Mouse (Mus musculus): Measurements from ENCODE around the gene Tesmin. TPM values are rescaled to one million over a fixed set of nuclear protein-coding genes. Genes with fewer than 3 reads are reported as not detected.

The Tesmin gene
- 0.30 and 0.49 TPM in 2 replicates for polyA plus RNA-seq (2016; fragmentation: Nextera tagmentation; extraction: Ambion mirVana)

DNA sequence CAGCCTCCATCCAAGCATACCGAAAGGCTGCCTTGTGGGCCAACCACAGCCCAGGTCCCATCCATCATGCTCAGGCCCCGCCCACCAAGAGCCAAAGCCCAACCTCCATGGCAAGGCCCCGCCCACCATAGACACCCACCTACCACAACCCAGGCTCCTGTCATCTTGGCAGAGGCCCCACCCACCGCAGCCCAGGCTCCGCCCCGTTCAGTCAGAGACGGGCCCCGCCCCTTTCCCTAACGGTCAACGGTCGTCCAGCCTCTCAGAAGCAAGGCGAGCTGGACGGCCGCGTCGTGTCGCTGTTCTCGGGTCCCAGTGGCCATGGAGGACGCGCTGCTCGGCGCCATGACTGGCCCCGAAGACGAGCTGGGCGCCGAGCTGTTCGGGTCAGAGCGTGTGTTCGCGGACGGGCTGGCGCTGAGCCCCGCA is at the start of gene Tesmin:
Gene Tesmin (plus strand): TSS at position 229 of the 429 bp plus-strand sequence.
- DNase-seq (ENCODE audit: low spot score) = peak; percentile 87
- peaks cover 8% of the 10 kb centered on the region for H3K4me1 ChIP-seq
- H3K4me3 ChIP-seq = peak within 1 kb of the TSS; percentile 60
- H3K27me3 ChIP-seq (replicated peaks; ENCODE audit: low read depth, poor library complexity, severe bottlenecking) = peaks cover 10% of the 10 kb centered on the region
- WGBS = 3% methylated on average over 33 of the region's 33 CpGs
- H3K36me3 ChIP-seq (replicated peaks) = no peaks in the 10 kb centered on the region
- H3K27ac ChIP-seq (replicated peaks) = peak within 1 kb of the TSS; percentile 81
- peaks cover 9% of the 10 kb centered on the region for H3K9me3 ChIP-seq

DNA sequence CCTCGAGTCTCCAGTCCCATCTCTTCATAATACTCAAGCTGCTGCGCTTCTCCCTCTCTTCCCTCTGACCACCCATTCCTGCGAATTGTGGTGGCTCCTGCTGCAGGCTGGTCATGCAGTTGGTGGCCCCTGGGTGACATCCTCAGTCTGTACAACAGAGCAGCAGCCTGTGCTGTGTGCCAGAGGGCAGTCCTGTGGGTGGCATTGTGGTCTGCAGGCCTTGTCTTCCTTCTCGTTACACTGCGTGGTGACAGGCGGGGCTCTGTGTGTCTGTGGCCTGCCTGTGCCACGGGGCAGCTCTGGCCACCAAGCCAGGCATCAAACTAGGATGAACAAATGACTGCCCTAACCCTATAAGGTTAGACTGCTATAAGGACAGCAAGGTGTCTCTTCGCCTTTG is 49.5 kb upstream of the Tesmin start:
- Histone ChIP-seq H3K9me3 (no peaks in the 10 kb centered on the region; the same call in 1 of the 2 replicates), H3K4me1 (peaks cover 2% of the 10 kb centered on the region), H3K36me3 (replicated peaks) (no peaks in the 10 kb centered on the region), H3K27ac (replicated peaks) (no peak overlapping the region), H3K27me3 (replicated peaks; ENCODE audit: low read depth, poor library complexity, severe bottlenecking) (peaks cover 6% of the 10 kb centered on the region; the same call in 1 of the 2 replicates), H3K4me3 (no peak overlapping the region)
- 82% methylated on average over 8 of the region's 8 CpGs for WGBS
- DNase-seq (ENCODE audit: low spot score) = no peak

DNA sequence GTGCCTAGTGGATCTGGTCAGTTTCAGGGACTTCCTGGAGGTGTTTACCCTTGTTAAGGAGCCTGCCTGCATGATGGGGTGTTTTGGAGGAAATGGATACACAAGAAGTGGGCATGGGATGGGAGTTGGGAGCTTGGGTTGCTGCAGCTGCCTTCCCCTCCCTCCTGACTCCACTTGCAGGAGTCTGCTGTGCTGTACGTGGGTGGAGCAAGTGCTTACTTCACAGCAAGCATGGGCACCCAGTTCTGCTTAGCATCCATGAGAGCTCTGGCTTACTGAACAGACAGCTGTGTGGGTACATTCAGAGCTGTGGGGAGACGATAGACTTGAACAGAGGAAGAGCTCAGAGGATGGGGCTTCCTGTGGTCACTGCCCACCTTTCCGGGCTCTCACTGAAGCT is 47.6 kb upstream of the Tesmin start:
- no peak overlapping the region for H3K27ac ChIP-seq (replicated peaks)
- H3K4me1 ChIP-seq = no peaks in the 10 kb centered on the region
- H3K36me3 ChIP-seq (replicated peaks) = no peaks in the 10 kb centered on the region
- DNase-seq (ENCODE audit: low spot score) = no peak
- no peaks in the 10 kb centered on the region; the same call in 1 of the 2 replicates for H3K9me3 ChIP-seq
- peaks cover 6% of the 10 kb centered on the region; the same call in 1 of the 2 replicates for H3K27me3 ChIP-seq (replicated peaks; ENCODE audit: low read depth, poor library complexity, severe bottlenecking)
- no peak overlapping the region for H3K4me3 ChIP-seq
- 78% methylated on average over 3 of the region's 3 CpGs for WGBS

DNA sequence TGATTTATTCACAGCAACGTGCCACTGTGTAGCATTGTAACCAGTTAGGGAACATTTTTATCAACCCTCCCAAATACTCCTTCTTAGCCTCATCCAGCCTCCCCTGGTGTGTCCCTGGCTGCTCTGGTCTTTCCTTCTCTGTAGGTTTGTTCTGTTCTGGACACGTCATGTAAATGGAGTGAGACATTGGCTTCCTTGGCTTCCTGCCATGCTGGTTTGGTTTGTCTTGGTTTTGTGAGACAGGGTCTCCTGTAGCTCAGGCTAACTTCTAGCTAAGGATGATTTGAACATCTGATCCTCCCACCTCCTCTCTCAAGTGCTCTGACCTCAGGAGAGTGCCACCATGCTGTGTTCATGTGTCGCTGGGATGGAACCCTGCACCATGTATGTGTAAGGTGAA is 44.7 kb upstream of the Tesmin start:
- Histone ChIP-seq H3K9me3 (peaks cover 5% of the 10 kb centered on the region), H3K27me3 (replicated peaks; ENCODE audit: low read depth, poor library complexity, severe bottlenecking) (no peaks in the 10 kb centered on the region), H3K4me1 (no peaks in the 10 kb centered on the region), H3K36me3 (replicated peaks) (no peaks in the 10 kb centered on the region), H3K4me3 (no peak overlapping the region), H3K27ac (replicated peaks) (no peak overlapping the region)
- WGBS = 80% methylated on average over 3 of the region's 3 CpGs
- no peak for DNase-seq (ENCODE audit: low spot score)

- Histone ChIP-seq H3K9me3 (peaks cover 5% of the 10 kb centered on the region), H3K4me3 (no peak overlapping the region), H3K4me1 (no peaks in the 10 kb centered on the region), H3K27ac (replicated peaks) (no peak overlapping the region), H3K36me3 (replicated peaks) (no peaks in the 10 kb centered on the region), H3K27me3 (replicated peaks; ENCODE audit: low read depth, poor library complexity, severe bottlenecking) (no peaks in the 10 kb centered on the region)
- no peak for DNase-seq (ENCODE audit: low spot score)
- 90% methylated on average over 8 of the region's 8 CpGs for WGBS
Measured at GRCm38 (mm10) chr19:3344636-3345544, 43.8 kb upstream of the Tesmin start.

GRCm38 (mm10) chr19:3347784-3348183 is 40.9 kb upstream of the Tesmin start:
- Histone ChIP-seq H3K4me3 (no peak overlapping the region), H3K9me3 (peaks cover 5% of the 10 kb centered on the region), H3K27ac (replicated peaks) (no peak overlapping the region), H3K4me1 (no peaks in the 10 kb centered on the region), H3K36me3 (replicated peaks) (no peaks in the 10 kb centered on the region), H3K27me3 (replicated peaks; ENCODE audit: low read depth, poor library complexity, severe bottlenecking) (no peaks in the 10 kb centered on the region)
- no peak for DNase-seq (ENCODE audit: low spot score)
- 92% methylated on average over 1 of the region's 1 CpGs for WGBS

DNA sequence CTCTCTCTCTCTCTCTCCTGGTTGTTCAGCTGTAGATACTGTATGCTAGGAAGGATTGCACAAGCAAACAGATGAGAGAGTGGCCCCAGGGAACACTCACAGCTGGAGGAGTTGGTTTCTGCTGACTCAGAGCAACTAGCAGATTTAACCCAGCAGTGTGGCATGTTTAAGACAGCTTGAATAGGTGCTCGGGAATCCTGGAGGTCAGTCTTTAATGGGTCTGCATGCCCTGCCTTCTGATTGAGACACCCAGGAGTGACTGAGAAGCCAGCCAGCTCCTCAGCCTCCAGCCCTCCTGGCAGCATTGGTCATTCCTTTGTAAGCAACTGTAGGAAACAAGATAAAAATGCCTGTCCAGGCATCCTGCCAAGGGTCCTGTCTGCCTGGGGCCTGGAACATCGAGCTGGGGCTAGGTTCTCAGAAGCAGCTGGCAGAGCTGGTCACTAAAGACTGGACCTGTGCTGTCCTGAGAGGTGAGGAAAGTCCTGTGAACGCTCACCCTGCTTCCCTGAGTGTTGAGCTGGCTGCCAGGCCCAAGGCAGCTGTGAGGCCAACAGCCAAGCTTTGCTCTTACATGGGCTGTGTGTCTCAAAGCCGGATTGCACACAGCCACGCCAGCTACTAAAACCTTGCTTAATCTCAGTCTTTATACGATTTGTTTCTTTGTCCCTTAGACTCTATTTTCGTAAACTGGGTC is 35.1 kb upstream of the Tesmin start:
- Histone ChIP-seq H3K4me1 (peaks cover 6% of the 10 kb centered on the region), H3K36me3 (replicated peaks) (no peaks in the 10 kb centered on the region), H3K27me3 (replicated peaks; ENCODE audit: low read depth, poor library complexity, severe bottlenecking) (no peaks in the 10 kb centered on the region), H3K9me3 (no peaks in the 10 kb centered on the region), H3K4me3 (no peak overlapping the region), H3K27ac (replicated peaks) (0 out of 2 replicates have a peak overlapping the region, but pooled peaks have one; percentile 52)
- no peak for DNase-seq (ENCODE audit: low spot score)
- WGBS = 65% methylated on average over 7 of the region's 7 CpGs

GRCm38 (mm10) chr19:3355096-3355495 is 33.6 kb upstream of the Tesmin start:
- WGBS = 67% methylated on average over 5 of the region's 5 CpGs
- no peaks in the 10 kb centered on the region for H3K9me3 ChIP-seq
- DNase-seq (ENCODE audit: low spot score) = peak; percentile 39

GRCm38 (mm10) chr19:3356516-3356915 is 32.1 kb upstream of the Tesmin start:
- Histone ChIP-seq H3K9me3 (no peaks in the 10 kb centered on the region), H3K4me1 (peaks cover 6% of the 10 kb centered on the region), H3K4me3 (no peak overlapping the region), H3K27ac (replicated peaks) (no peak overlapping the region), H3K36me3 (replicated peaks) (no peaks in the 10 kb centered on the region), H3K27me3 (replicated peaks; ENCODE audit: low read depth, poor library complexity, severe bottlenecking) (no peaks in the 10 kb centered on the region)
- WGBS = 72% methylated on average over 5 of the region's 5 CpGs
- no peak for DNase-seq (ENCODE audit: low spot score)

More at GRCm38 (mm10) chr19:3355096-3355495, 33.6 kb upstream of the Tesmin start:
- Histone ChIP-seq H3K4me1 (peaks cover 6% of the 10 kb centered on the region), H3K27ac (replicated peaks) (no peak overlapping the region), H3K27me3 (replicated peaks; ENCODE audit: low read depth, poor library complexity, severe bottlenecking) (no peaks in the 10 kb centered on the region), H3K4me3 (no peak overlapping the region), H3K36me3 (replicated peaks) (no peaks in the 10 kb centered on the region)

DNA sequence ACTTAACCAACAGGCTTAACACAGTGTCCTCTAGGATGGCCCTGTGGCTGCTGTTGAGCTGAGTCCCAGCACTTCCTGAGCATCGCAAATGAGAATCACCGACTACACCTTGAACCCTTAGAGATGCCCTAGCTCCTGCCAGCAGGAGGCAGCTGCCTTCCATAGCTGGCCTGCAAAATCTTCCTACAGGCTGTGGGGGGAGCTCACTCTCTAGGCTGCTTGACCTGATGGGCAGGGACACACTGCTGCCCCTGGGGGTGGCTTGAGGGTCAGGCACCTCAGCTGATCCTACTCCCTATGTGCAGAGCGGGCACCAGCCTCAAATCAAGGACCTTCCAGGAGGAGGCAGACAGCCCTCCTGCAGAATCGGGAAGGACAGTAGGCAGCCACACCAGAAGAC is 31.0 kb upstream of the Tesmin start:
- Histone ChIP-seq H3K4me3 (no peak overlapping the region), H3K27me3 (replicated peaks; ENCODE audit: low read depth, poor library complexity, severe bottlenecking) (no peaks in the 10 kb centered on the region), H3K4me1 (peaks cover 6% of the 10 kb centered on the region), H3K9me3 (no peaks in the 10 kb centered on the region), H3K36me3 (replicated peaks) (no peaks in the 10 kb centered on the region), H3K27ac (replicated peaks) (no peak overlapping the region)
- no peak for DNase-seq (ENCODE audit: low spot score)
- WGBS = 78% methylated on average over 4 of the region's 4 CpGs

- no peak for DNase-seq (ENCODE audit: low spot score)
- Histone ChIP-seq H3K9me3 (no peaks in the 10 kb centered on the region), H3K4me1 (0 out of 2 replicates have a peak, but pooled peaks cover 2% of the 10 kb centered on the region), H3K27me3 (replicated peaks; ENCODE audit: low read depth, poor library complexity, severe bottlenecking) (no peaks in the 10 kb centered on the region), H3K4me3 (no peak overlapping the region), H3K27ac (replicated peaks) (no peak overlapping the region), H3K36me3 (replicated peaks) (no peaks in the 10 kb centered on the region)
- 88% methylated on average over 13 of the region's 13 CpGs for WGBS
Measured at GRCm38 (mm10) chr19:3359841-3360588, 28.6 kb upstream of the Tesmin start.

GRCm38 (mm10) chr19:3363510-3363909 is 25.1 kb upstream of the Tesmin start:
- H3K9me3 ChIP-seq = no peaks in the 10 kb centered on the region
- H3K36me3 ChIP-seq (replicated peaks) = no peaks in the 10 kb centered on the region
- no peaks in the 10 kb centered on the region for H3K4me1 ChIP-seq
- no peak for DNase-seq (ENCODE audit: low spot score)
- 89% methylated on average over 4 of the region's 4 CpGs for WGBS
- no peaks in the 10 kb centered on the region for H3K27me3 ChIP-seq (replicated peaks; ENCODE audit: low read depth, poor library complexity, severe bottlenecking)
- no peak overlapping the region for H3K27ac ChIP-seq (replicated peaks)
- H3K4me3 ChIP-seq = no peak overlapping the region
